In the genomic region with DNA sequence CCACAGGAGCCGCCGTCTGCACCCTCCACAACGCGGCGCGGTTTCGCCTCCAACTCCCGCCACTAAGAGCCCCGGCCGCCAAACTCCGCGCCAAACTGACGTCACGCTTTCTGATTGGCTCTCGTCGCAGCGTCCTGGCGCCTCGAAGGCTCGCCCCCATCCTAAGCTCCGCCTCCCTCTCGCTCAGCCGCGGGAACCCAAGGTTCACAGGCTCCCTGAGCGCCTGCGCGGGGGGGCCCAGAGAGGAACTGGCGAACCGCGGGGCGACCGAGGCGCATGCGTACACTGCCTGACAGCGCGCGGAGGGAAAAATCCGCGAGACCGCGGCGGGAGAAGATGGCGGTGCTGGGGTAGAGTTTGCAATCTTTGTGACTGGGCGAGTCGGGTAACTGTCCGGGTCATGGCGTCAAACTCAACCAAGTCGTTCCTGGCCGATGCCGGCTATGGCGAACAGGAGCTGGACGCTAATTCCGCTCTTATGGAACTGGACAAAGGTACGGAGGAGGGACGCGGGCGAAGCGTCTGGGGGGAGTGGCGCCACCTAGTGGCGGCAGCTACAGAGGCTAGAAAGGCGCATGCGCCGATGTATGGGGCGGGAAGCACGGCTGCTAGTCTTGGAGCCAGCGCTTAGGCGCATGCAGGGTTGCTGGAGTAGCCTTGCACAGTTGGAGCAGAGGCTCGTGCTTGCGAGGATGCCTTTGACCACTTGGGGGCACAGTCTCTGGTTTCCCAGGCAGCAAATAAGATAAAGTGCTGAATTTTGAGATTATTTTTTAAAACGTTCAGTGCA, we compare ENCODE assay signal across 8 mouse cellular contexts. TPM values are rescaled to one million over a fixed set of nuclear protein-coding genes. Genes with fewer than 3 reads are reported as not detected.
DNase-seq lines count a peak whose midpoint lies in the region; ATAC-seq and TF ChIP-seq lines count a peak whose summit lies in the region.

Gene Dtl, minus strand, starts transcription at position 87 of the 790 bp plus-strand sequence.
Gene Ints7, plus strand, starts transcription at position 179 of the 790 bp plus-strand sequence.

- ATAC-seq in forebrain, embryonic 15.5 days (replicated peaks) = peak; percentile 99
- peak; percentile 94 for ATAC-seq in neutrophil, adult 5-6 weeks (ENCODE audit: extremely low read depth, insufficient number of reproducible peaks, low FRiP score, poor library complexity, severe bottlenecking)

- H3K9me3 ChIP-seq in ES-E14 (ENCODE audit: control insufficient read depth, insufficient read depth, low read depth, low read length) = no peaks in the 10 kb centered on the region
- 0 out of 2 replicates have a peak, but pooled peaks cover 4% of the 10 kb centered on the region for H3K9me3 ChIP-seq in forebrain, embryonic 15.5 days

- peak within 1 kb of the TSS; percentile 100 for H3K9ac ChIP-seq in ES-E14 (ENCODE audit: insufficient read depth, low read depth, low read length, poor library complexity, severe bottlenecking)
- peak within 1 kb of the TSS; percentile 76 for H3K9ac ChIP-seq in forebrain, embryonic 15.5 days (replicated peaks)

- peaks cover 4% of the 10 kb centered on the region; the same call in 1 of the 2 replicates for H3K36me3 ChIP-seq in ES-E14 (ENCODE audit: control insufficient read depth, insufficient read depth, low read length, poor library complexity, severe bottlenecking)
- H3K36me3 ChIP-seq in forebrain, embryonic 15.5 days = no peaks in the 10 kb centered on the region

- WGBS in forebrain, embryonic 15.5 days = under 1% methylated on average over 69 of the region's 70 CpGs
- under 1% methylated on average over 70 of the region's 70 CpGs for WGBS in lung, adult 2 months

- peak within 1 kb of the TSS; percentile 85 for H3K4me2 ChIP-seq in forebrain, embryonic 15.5 days (replicated peaks)

- peak; percentile 75 for TF ChIP-seq CTCF in lung, adult 2 months (IDR thresholded peaks at IDR 0.05; ENCODE audit: insufficient read depth, low read length)

- H3K4me1 ChIP-seq in ES-E14 (ENCODE audit: control insufficient read depth in 2 of 2, insufficient read depth in 2 of 2, low read length in 2 of 2, poor library complexity in 1 of 2) = 0 out of 4 replicates have a peak, but pooled peaks cover 0 to 4% of the 10 kb centered on the region in 2 experiments
- peaks cover 37% of the 10 kb centered on the region for H3K4me1 ChIP-seq in forebrain, embryonic 15.5 days
- H3K4me1 ChIP-seq in lung, adult 2 months (ENCODE audit: control insufficient read depth, insufficient read depth, low read length) = peaks cover 4% of the 10 kb centered on the region; the same call in 1 of the 2 replicates

- TF ChIP-seq POLR2A in lung, adult 2 months (IDR thresholded peaks at IDR 0.05; ENCODE audit: borderline replicate concordance, extremely low read depth, low read depth, low read length) = peak; percentile 88; the same call in 1 of the 2 replicates

- intact Hi-C loops in heart, postnatal 25 days (cut with DNase I) = loop anchor here (1.0 to 5.0 kb wide), 2 partner anchors 242 to 517 kb away; partner anchors contain the start of gene Traf5

- no peaks in the 10 kb centered on the region for H3K27me3 ChIP-seq in forebrain, embryonic 15.5 days

- H3K27ac ChIP-seq in ES-E14 (ENCODE audit: insufficient read depth, low read depth, low read length, poor library complexity, severe bottlenecking) = peak within 1 kb of the TSS; percentile 97
- peak within 1 kb of the TSS; percentile 97 for H3K27ac ChIP-seq in forebrain, embryonic 15.5 days (replicated peaks)

- H3K4me3 ChIP-seq in ES-E14 (ENCODE audit: insufficient read depth in 1 of 2, low read depth in 1 of 2, low read length in 2 of 2, poor library complexity in 1 of 2, severe bottlenecking in 1 of 2) = peak within 1 kb of the TSS; percentile 88 to 93
- peak within 1 kb of the TSS; percentile 91 for H3K4me3 ChIP-seq in forebrain, embryonic 15.5 days
- peak within 1 kb of the TSS; percentile 91 for H3K4me3 ChIP-seq in lung, adult 2 months (replicated peaks; ENCODE audit: extremely low read depth, low read depth, low read length)

- in situ Hi-C loops in ES-E14 (cut with MboI; ENCODE audit: low sequenced_read_pairs in 2 of 2, unreplicated experiment in 2 of 2) = loop anchor here in 1 of 2 experiments (25.0 kb wide), 1 partner anchor 237 kb away; the partner anchor contains the start of gene Nek2

- DNase-seq in ES-E14 (ENCODE audit: low read depth, low spot score) = peak; percentile 99
- DNase-seq in cerebellum, adult 11-12 months = peak; percentile 99
- peak; percentile 99 for DNase-seq in heart, postnatal 25 days (ENCODE audit: low spot score)
- peak; percentile 99 for DNase-seq in layer of hippocampus, adult 18-20 months (ENCODE audit: low spot score in 2 of 2)
- DNase-seq in lung, adult 2 months = peak; percentile 99
- peak; percentile 99 to 100 for DNase-seq in thymus, adult 18-20 months

TF ChIP-seq in ES-E14, 5 proteins besides CTCF, POLR2A, EP300 and RAD21:
- TF ChIP-seq CHD2 (IDR thresholded peaks at IDR 0.05; ENCODE audit: low read depth, low read length) = peak; percentile 78
- TF ChIP-seq HCFC1 (IDR thresholded peaks at IDR 0.05; ENCODE audit: borderline replicate concordance, insufficient read depth, low read length) = no peak; the same call in 1 of the 2 replicates
- TF ChIP-seq ZC3H11A (IDR thresholded peaks at IDR 0.05; ENCODE audit: borderline replicate concordance, low read depth, low read length) = peak; percentile 43; the same call in 1 of the 2 replicates
- TF ChIP-seq MAFK (IDR thresholded peaks at IDR 0.05; ENCODE audit: insufficient read depth, low read depth, low read length) = 0 out of 2 replicates have a peak, but pooled peaks have one; percentile 26

RNA-seq across cellular contexts. Expression of gene Dtl, which starts in this region (rescaled TPM):
- total RNA-seq in ES-E14 (2012; rRNA removed) = 43.6 and 45.6 TPM in 2 replicates
- polyA plus RNA-seq in forebrain, embryonic 15.5 days (2015; fragmentation: Nextera tagmentation; extraction: Ambion mirVana) = 22.0 and 23.2 TPM in 2 replicates
- under 1 TPM; 0.31 TPM for total RNA-seq in heart, postnatal 25 days (2021)
- under 1 TPM; 0.41 to 0.92 TPM for total RNA-seq in layer of hippocampus, adult 18-20 months (2021)
- polyA plus RNA-seq in lung, adult 2 months (2012; rRNA removed) = 0.28 and 0.46 TPM in 2 replicates
- total RNA-seq in neutrophil, adult 5-6 weeks (2017) = 0.58 and 1.4 TPM in 2 replicates

RNA-seq across cellular contexts. Expression of gene Ints7, which starts in this region (rescaled TPM):
- total RNA-seq in ES-E14 (2012; rRNA removed) = 32.1 and 33.1 TPM in 2 replicates
- polyA plus RNA-seq in forebrain, embryonic 15.5 days (2015; fragmentation: Nextera tagmentation; extraction: Ambion mirVana) = 49.7 TPM in 2 replicates
- total RNA-seq in heart, postnatal 25 days (2021) = 10 to 100 TPM; 12.4 to 13.2 TPM
- total RNA-seq in layer of hippocampus, adult 18-20 months (2021) = 10 to 100 TPM; 20.7 to 23.2 TPM
- 15.3 and 17.4 TPM in 2 replicates for polyA plus RNA-seq in lung, adult 2 months (2012; rRNA removed)
- 42.8 and 43.1 TPM in 2 replicates for total RNA-seq in neutrophil, adult 5-6 weeks (2017)

Comparison
In these comparisons a context has a peak if more than half of its experiments do, and no peak if none do; other contexts are left out.
1. Peak in every context shown above with its lines: DNase-seq, ATAC-seq, H3K4me3 ChIP-seq and H3K27ac ChIP-seq.
2. RNA of gene Dtl (total RNA-seq): 43.6 to 45.6 TPM in ES-E14; 0.41 to 0.92 TPM in layer of hippocampus, adult 18-20 months, 0.58 to 1.4 TPM in neutrophil, adult 5-6 weeks and 0.31 TPM in heart, postnatal 25 days; every median in the first group is over 10 times any median in the second.
3. RNA of gene Dtl (polyA plus RNA-seq): 22.0 to 23.2 TPM in forebrain, embryonic 15.5 days; 0.28 to 0.46 TPM in lung, adult 2 months; every median in the first group is over 10 times any median in the second.